Mouse (Mus musculus): ENCODE measurements around the gene Gimap7.
A peak's percentile ranks its signal among the peaks of the same experiment; 100 is the strongest.

Gene Gimap7

GRCm38 (mm10) chr6:48742422-48743351 is 24.3 kb downstream of the Gimap7 start:
- DNase-seq: no peak

GRCm38 (mm10) chr6:48745490-48745889 is 27.1 kb downstream of the Gimap7 start:
- DNase-seq: no peak

GRCm38 (mm10) chr6:48745959-48746889 is 27.8 kb downstream of the Gimap7 start, which contains the start of gene Gimap5:
Gene Gimap5 (plus strand): TSS chr6:48746197.
- DNase-seq: no peak

- DNase-seq: no peak
Measured at GRCm38 (mm10) chr6:48747091-48747966, 28.9 kb downstream of the Gimap7 start.

GRCm38 (mm10) chr6:48763567-48764270 is 45.3 kb downstream of the Gimap7 start:
- DNase-seq: no peak

- DNase-seq: no peak
Measured at GRCm38 (mm10) chr6:48764496-48764895, 46.1 kb downstream of the Gimap7 start.

GRCm38 (mm10) chr6:48768178-48768869 is 49.9 kb downstream of the Gimap7 start:
- no peak for DNase-seq

- DNase-seq: no peak
Measured at GRCm38 (mm10) chr6:48768933-48769332, 50.5 kb downstream of the Gimap7 start.

- DNase-seq: no peak
Measured at GRCm38 (mm10) chr6:48770696-48771095, 52.3 kb downstream of the Gimap7 start, which contains the start of gene Gimap3. Gene Gimap3 (minus strand): TSS chr6:48770851.

- peak; percentile 77 for DNase-seq
Measured at GRCm38 (mm10) chr6:48772030-48772429, 53.6 kb downstream of the Gimap7 start.

Data from right cerebral cortex, adult 18-20 months (tissue).